Mouse (Mus musculus) midbrain, embryonic 16.5 days (tissue): ENCODE results near the gene Plpp7. TPM values are rescaled to one million over a fixed set of nuclear protein-coding genes. Genes with fewer than 3 reads are reported as not detected.

ENCODE experiments used
- ATAC-seq: fragments of 200-750 bp; cut with Nextera tagmentation; 2 replicates; pipeline ENCODE4 v1.8.0; 2017; ENCODE audit warnings: moderate TSS enrichment
- H3K27ac ChIP-seq: fragments of 300-500 bp; sonication (generic); 2 replicates; pipeline ENCODE4 v1.5.1; 2014; ENCODE audit warnings: mild to moderate bottlenecking, low read length, mixed read lengths
- H3K27me3 ChIP-seq: fragments of 300-500 bp; sonication (generic); 2 replicates; pipeline ENCODE4 v1.6.1; 2014; ENCODE audit warnings: low read depth, low read length, mixed read lengths; ENCODE audit not compliant: control insufficient read depth, insufficient read depth
- H3K36me3 ChIP-seq: fragments of 300-500 bp; sonication (generic); 2 replicates; pipeline ENCODE4 v1.6.1; 2014; ENCODE audit warnings: mild to moderate bottlenecking, low read length, moderate library complexity, mixed read lengths; ENCODE audit not compliant: control insufficient read depth, insufficient read depth
- H3K4me1 ChIP-seq: fragments of 300-500 bp; sonication (generic); 2 replicates; pipeline ENCODE4 v1.6.1; 2014; ENCODE audit warnings: mild to moderate bottlenecking, low read length, mixed read lengths; ENCODE audit not compliant: control insufficient read depth, insufficient read depth
- H3K4me2 ChIP-seq: fragments of 300-500 bp; sonication (generic); 2 replicates; pipeline ENCODE4 v1.6.1; 2014; ENCODE audit warnings: mild to moderate bottlenecking, low read length, mixed read lengths
- H3K4me3 ChIP-seq: fragments of 300-500 bp; sonication (generic); 2 replicates; pipeline ENCODE4 v1.5.1; 2014; ENCODE audit warnings: low read depth, mild to moderate bottlenecking, low read length, moderate library complexity, mixed read lengths
- H3K9ac ChIP-seq: fragments of 300-500 bp; sonication (generic); 2 replicates; pipeline ENCODE4 v1.6.1; 2014; ENCODE audit warnings: low read depth, low read length, mixed read lengths
- H3K9me3 ChIP-seq: fragments of 300-500 bp; sonication (generic); replicated peaks from 2 replicates; pipeline ENCODE4 v1.6.1; 2014; ENCODE audit warnings: mild to moderate bottlenecking, low read length, mixed read lengths; ENCODE audit not compliant: control insufficient read depth, poor library complexity, severe bottlenecking
- WGBS: fragments of 180-500 bp; shearing (Covaris S2); extraction: QIAGEN DNeasy Blood & Tissue Kit; methylation state at CpG from one replicate; pipeline ENCODE4 v1.1.7; 2014; 5-methylcytosine and 5-hydroxymethylcytosine counted together
- polyA plus RNA-seq: library from polyadenylated mRNA; unstranded; fragments of >200 nt; fragmentation: Nextera tagmentation; extraction: Ambion mirVana; gene quantifications from 2 replicates; pipeline ENCODE4 v1.2.1, GENCODE M21; 2015

Gene Plpp7
- polyA plus RNA-seq, 1 experiment from 2014 or later, result 28.4 TPM

GRCm38 (mm10) chr2:32064913-32065312 is 30.4 kb upstream of the Plpp7 start:
- Histone ChIP-seq H3K4me1 (no peaks in the 10 kb centered on the region), H3K9ac (0 out of 2 replicates have a peak overlapping the region, but pooled peaks have one; percentile 25), H3K9me3 (no peaks in the 10 kb centered on the region), H3K27me3 (no peaks in the 10 kb centered on the region), H3K4me2 (no peak overlapping the region), H3K36me3 (no peaks in the 10 kb centered on the region), H3K27ac (no peak overlapping the region), H3K4me3 (no peak overlapping the region)
- ATAC-seq, result no peak
- 58% methylated on average over 13 of the region's 13 CpGs for WGBS

GRCm38 (mm10) chr2:32065371-32065791 is 29.9 kb upstream of the Plpp7 start:
- ATAC-seq, result no peak
- Histone ChIP-seq H3K9me3 (no peaks in the 10 kb centered on the region), H3K27ac (no peak overlapping the region), H3K4me3 (no peak overlapping the region), H3K27me3 (no peaks in the 10 kb centered on the region), H3K36me3 (no peaks in the 10 kb centered on the region), H3K4me2 (no peak overlapping the region), H3K9ac (no peak overlapping the region), H3K4me1 (no peaks in the 10 kb centered on the region)
- 86% methylated on average over 5 of the region's 5 CpGs for WGBS

- no peak for ATAC-seq
- Histone ChIP-seq H3K27ac (no peak overlapping the region), H3K4me2 (no peak overlapping the region), H3K36me3 (no peaks in the 10 kb centered on the region), H3K4me1 (no peaks in the 10 kb centered on the region), H3K27me3 (no peaks in the 10 kb centered on the region), H3K9me3 (no peaks in the 10 kb centered on the region), H3K9ac (no peak overlapping the region), H3K4me3 (no peak overlapping the region)
- 77% methylated on average over 4 of the region's 4 CpGs for WGBS
Measured at GRCm38 (mm10) chr2:32066005-32066404, 29.3 kb upstream of the Plpp7 start.

GRCm38 (mm10) chr2:32068811-32069607 is 26.3 kb upstream of the Plpp7 start:
- no peak overlapping the region for H3K4me2 ChIP-seq
- no peaks in the 10 kb centered on the region for H3K36me3 ChIP-seq
- H3K9ac ChIP-seq, result no peak overlapping the region
- no peaks in the 10 kb centered on the region for H3K9me3 ChIP-seq
- H3K4me1 ChIP-seq, result no peaks in the 10 kb centered on the region
- 56% methylated on average over 28 of the region's 31 CpGs for WGBS
- no peak overlapping the region for H3K27ac ChIP-seq
- H3K27me3 ChIP-seq, result no peaks in the 10 kb centered on the region
- ATAC-seq, result no peak
- no peak overlapping the region for H3K4me3 ChIP-seq

GRCm38 (mm10) chr2:32070747-32071146 is 24.6 kb upstream of the Plpp7 start:
- Histone ChIP-seq H3K4me1 (no peaks in the 10 kb centered on the region), H3K9me3 (no peaks in the 10 kb centered on the region), H3K36me3 (no peaks in the 10 kb centered on the region), H3K4me2 (no peak overlapping the region), H3K9ac (no peak overlapping the region), H3K27me3 (no peaks in the 10 kb centered on the region), H3K4me3 (no peak overlapping the region), H3K27ac (no peak overlapping the region)
- ATAC-seq, result no peak
- WGBS, result 91% methylated on average over 10 of the region's 10 CpGs

GRCm38 (mm10) chr2:32074404-32074803 is 20.9 kb upstream of the Plpp7 start:
- H3K9me3 ChIP-seq, result no peaks in the 10 kb centered on the region
- ATAC-seq, result no peak
- 75% methylated on average over 8 of the region's 8 CpGs for WGBS
- no peaks in the 10 kb centered on the region for H3K4me1 ChIP-seq
- no peak overlapping the region for H3K9ac ChIP-seq
- H3K36me3 ChIP-seq, result no peaks in the 10 kb centered on the region
- no peak overlapping the region for H3K4me2 ChIP-seq
- no peak overlapping the region for H3K27ac ChIP-seq
- H3K27me3 ChIP-seq, result no peaks in the 10 kb centered on the region
- H3K4me3 ChIP-seq, result no peak overlapping the region

GRCm38 (mm10) chr2:32075368-32075767 is 20.0 kb upstream of the Plpp7 start:
- ATAC-seq, result no peak
- Histone ChIP-seq H3K9me3 (no peaks in the 10 kb centered on the region), H3K4me1 (no peaks in the 10 kb centered on the region), H3K36me3 (no peaks in the 10 kb centered on the region), H3K4me2 (no peak overlapping the region), H3K4me3 (no peak overlapping the region), H3K27me3 (no peaks in the 10 kb centered on the region), H3K9ac (no peak overlapping the region), H3K27ac (no peak overlapping the region)
- WGBS, result 65% methylated on average over 7 of the region's 7 CpGs

- ATAC-seq, result no peak
Measured at GRCm38 (mm10) chr2:32077744-32078143, 17.6 kb upstream of the Plpp7 start.

GRCm38 (mm10) chr2:32078522-32078921 is 16.8 kb upstream of the Plpp7 start:
- no peak for ATAC-seq
- Histone ChIP-seq H3K27me3 (peaks cover 19% of the 10 kb centered on the region), H3K4me3 (no peak overlapping the region), H3K36me3 (no peaks in the 10 kb centered on the region), H3K9ac (no peak overlapping the region), H3K4me2 (no peak overlapping the region), H3K27ac (no peak overlapping the region), H3K9me3 (no peaks in the 10 kb centered on the region), H3K4me1 (peaks cover 6% of the 10 kb centered on the region; the same call in 1 of the 2 replicates)
- WGBS, result 52% methylated on average over 8 of the region's 8 CpGs

More at GRCm38 (mm10) chr2:32077744-32078143, 17.6 kb upstream of the Plpp7 start:
- Histone ChIP-seq H3K27me3 (peaks cover 14% of the 10 kb centered on the region), H3K36me3 (no peaks in the 10 kb centered on the region), H3K9ac (no peak overlapping the region), H3K4me2 (no peak overlapping the region), H3K9me3 (no peaks in the 10 kb centered on the region), H3K4me1 (no peaks in the 10 kb centered on the region; the same call in 1 of the 2 replicates), H3K4me3 (no peak overlapping the region), H3K27ac (no peak overlapping the region)
- 79% methylated on average over 10 of the region's 10 CpGs for WGBS
